In the genomic region with DNA sequence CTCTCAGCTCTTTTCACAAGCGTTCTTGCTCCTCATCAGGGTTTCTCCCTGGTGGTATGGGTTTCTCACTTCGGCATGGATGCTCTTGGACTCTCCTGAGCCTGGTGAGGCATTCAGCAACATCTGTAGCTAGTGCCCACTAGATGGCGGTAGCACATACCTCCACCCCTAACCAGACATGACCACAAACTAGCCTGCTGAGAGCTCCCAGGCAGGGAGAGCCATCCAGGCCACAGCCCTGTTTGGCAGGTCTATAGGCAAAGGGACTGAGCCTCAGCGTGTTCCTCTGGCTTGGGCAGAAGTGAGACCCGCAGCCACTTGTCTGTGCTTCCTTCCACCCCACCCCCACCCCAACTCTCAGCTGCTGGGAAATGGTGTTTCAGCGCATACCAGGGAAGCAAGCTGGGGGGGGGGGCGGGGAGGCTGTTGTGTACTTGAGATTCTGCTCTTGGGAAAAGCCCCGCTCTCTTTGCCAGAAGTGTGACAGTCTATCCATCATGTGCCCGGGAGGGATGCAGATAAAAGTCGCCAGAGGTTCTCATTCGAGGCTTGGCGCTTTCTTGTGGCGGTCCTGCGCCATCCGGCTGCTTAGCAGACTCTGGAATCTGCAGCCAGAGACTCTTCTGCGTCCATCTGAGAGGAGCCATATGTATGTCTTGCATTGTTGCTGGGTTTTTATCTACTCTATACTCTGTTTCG, we compare ENCODE assay signal across 8 mouse cellular contexts.
DNase-seq lines count a peak whose midpoint lies in the region; ATAC-seq and TF ChIP-seq lines count a peak whose summit lies in the region.

No protein-coding gene starts in this region.

- intact Hi-C loops in gastrocnemius, postnatal 14 days (cut with DNase I; ENCODE audit: low total_unique reads), result loop anchor here (10.0 kb wide), 1 partner anchor 176 kb away; no protein-coding TSS in a partner anchor

- 0 out of 2 replicates have a peak overlapping the region, but pooled peaks have one; percentile 5 for H3K4me2 ChIP-seq in hindbrain, postnatal 0 days (ENCODE audit: low read depth, low read length)

- WGBS in hindbrain, postnatal 0 days, result 34% methylated on average over 17 of the region's 17 CpGs

- H3K4me3 ChIP-seq in hindbrain, postnatal 0 days (ENCODE audit: low read length), result no peak overlapping the region

- no peak overlapping the region for H3K9ac ChIP-seq in hindbrain, postnatal 0 days (replicated peaks; ENCODE audit: low read length)

- TF ChIP-seq CTCF in hindbrain, postnatal 0 days (IDR thresholded peaks at IDR 0.05; ENCODE audit: low read depth), result peak; percentile 94

- ATAC-seq in hindbrain, postnatal 0 days, result peak; percentile 89
- no peak for ATAC-seq in inflammation-experienced regulatory T-cells, adult 6 months

- H3K4me1 ChIP-seq in hindbrain, postnatal 0 days (ENCODE audit: insufficient read depth, low read length), result no peaks in the 10 kb centered on the region

- no peaks in the 10 kb centered on the region for H3K36me3 ChIP-seq in hindbrain, postnatal 0 days (ENCODE audit: insufficient read depth, low read length)

- H3K27me3 ChIP-seq in hindbrain, postnatal 0 days (ENCODE audit: insufficient read depth, low read length), result no peaks in the 10 kb centered on the region

- no peaks in the 10 kb centered on the region for H3K9me3 ChIP-seq in hindbrain, postnatal 0 days (ENCODE audit: low read length)

- no peak overlapping the region; the same call in 1 of the 2 replicates for H3K27ac ChIP-seq in hindbrain, postnatal 0 days

- DNase-seq in adrenal gland, adult 8-10 months, result peak; percentile 63
- peak; percentile 88 for DNase-seq in embryo, embryonic 10.5 days (ENCODE audit: low spot score)
- peak; percentile 66 for DNase-seq in gastrocnemius, postnatal 14 days
- peak; percentile 90 for DNase-seq in hindbrain, postnatal 0 days (ENCODE audit: low spot score)
- DNase-seq in left cerebral cortex, adult 11 months (ENCODE audit: low spot score), result peak; percentile 52
- DNase-seq in lung, postnatal 4 days, result peak; percentile 76 to 80
- peak; percentile 55 for DNase-seq in right cerebral cortex, postnatal 14 days
